Mouse (Mus musculus): ENCODE data around the gene Abhd16a. TPM values are rescaled to one million over a fixed set of nuclear protein-coding genes. Genes with fewer than 3 reads are reported as not detected.

Gene Abhd16a
- total and polyA plus RNA-seq, 3 experiments, result 28.9 to 80.6 (median 35.6) TPM

DNA sequence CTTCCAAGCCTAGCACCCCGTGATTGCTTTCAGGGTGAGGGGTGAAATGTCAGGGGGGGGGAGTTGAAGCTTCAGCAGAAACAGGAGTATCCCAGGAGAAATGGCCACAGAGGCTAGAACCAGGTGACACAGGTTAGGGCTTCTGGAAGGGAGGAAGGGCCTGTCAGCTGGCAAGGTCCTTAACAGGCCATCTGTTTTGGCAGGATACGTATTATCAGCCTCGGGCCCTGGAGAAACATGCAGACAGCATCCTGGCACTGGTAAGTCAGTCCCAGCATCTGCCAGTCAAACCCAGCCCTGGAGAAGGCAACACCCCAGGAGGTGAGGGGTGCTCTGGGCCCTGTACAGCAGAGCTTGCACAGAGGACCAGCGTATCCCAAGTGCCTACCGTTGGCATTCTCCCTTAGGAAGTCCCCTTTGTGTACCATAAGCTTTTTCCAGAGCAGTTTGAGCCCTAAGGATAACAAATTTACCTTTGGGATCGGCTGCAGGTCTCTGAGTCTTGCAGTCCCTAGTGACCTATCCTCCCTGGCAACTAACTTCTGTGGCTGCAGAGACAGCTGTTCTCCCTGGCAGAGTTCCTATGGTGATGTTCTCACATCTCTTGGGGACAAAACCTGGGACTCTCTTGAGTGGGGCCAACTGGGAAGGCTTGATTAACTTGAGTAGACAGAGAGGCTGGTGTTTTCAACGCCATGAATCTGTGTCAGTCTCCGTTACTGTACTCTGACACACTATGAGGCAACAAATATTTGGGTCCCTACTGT is 1.3 kb downstream of the Abhd16a start:
- ATAC-seq (ENCODE audit: extremely low read depth, insufficient number of reproducible peaks, low FRiP score, poor library complexity, severe bottlenecking) (no peak), DNase-seq (ENCODE audit: low spot score) (no peak)
- Histone ChIP-seq H3K36me3 (replicated peaks) (peaks cover 53% of the 10 kb centered on the region), H3K9me3 (replicated peaks) (no peaks in the 10 kb centered on the region), H3K4me1 (ENCODE audit: insufficient read depth, low read depth, low read length) (peaks cover 61% of the 10 kb centered on the region), H3K4me3 (ENCODE audit: low read depth, low read length) (peak overlapping the region; percentile 81), H3K27me3 (ENCODE audit: insufficient read depth, low read length) (no peaks in the 10 kb centered on the region)
- no peak for TF ChIP-seq POLR2AphosphoS5 (IDR thresholded peaks at IDR 0.05; ENCODE audit: insufficient replicate concordance, low read depth, low read length)
- no peak for TF ChIP-seq GATA1 (IDR thresholded peaks at IDR 0.05; ENCODE audit: borderline replicate concordance, low read length)
- no peak for TF ChIP-seq GATA2 (IDR thresholded peaks at IDR 0.05; ENCODE audit: borderline replicate concordance, low read depth, low read length)
- TF ChIP-seq TAL1 (conservative IDR thresholded peaks at IDR 0.05; ENCODE audit: low read depth, low read length), result no peak
- TF ChIP-seq CTCF (IDR thresholded peaks at IDR 0.05; ENCODE audit: low read depth, low read length), result no peak

DNA sequence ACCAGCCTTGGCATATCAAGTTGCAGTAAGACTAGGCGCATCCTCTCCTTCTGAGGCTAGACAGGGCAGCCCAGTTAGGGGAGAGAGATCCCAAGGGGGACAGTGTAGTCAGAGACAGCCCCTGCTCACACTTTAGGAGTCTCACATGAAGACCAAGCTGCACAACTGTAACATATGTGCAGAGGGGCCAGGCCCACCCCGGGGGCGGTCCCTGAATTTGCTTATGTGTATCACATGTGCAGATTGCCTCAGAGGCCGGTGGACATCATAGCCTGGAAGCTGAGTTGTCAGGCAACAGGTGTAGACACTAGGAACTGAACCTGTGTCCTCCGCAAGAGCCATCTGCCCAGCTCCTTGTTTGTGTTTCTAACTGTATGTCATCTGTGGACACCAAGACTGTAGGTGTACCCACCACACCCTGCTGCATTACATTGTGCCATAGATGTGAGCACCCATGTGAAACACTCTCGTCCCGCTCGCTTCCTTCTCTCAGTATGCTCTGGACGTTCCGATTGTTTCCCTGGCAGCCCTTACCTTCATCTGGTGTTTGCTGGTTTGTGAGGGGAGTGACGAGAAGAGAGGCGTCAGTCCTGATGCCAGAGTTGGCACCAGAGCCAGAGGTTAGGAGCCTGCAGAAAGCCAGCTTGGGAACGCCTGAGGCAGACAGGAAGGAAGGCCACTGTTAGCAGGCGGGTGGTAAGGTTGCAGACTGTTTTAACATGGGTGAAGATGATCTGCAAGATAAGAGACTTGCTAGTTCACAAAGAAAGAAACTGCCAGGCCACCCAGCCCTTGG is 3.5 kb downstream of the Abhd16a start:
- Histone ChIP-seq H3K36me3 (replicated peaks) (peaks cover 75% of the 10 kb centered on the region), H3K9me3 (replicated peaks) (no peaks in the 10 kb centered on the region), H3K4me3 (ENCODE audit: low read depth, low read length) (no peak overlapping the region), H3K4me1 (ENCODE audit: insufficient read depth, low read depth, low read length) (peaks cover 67% of the 10 kb centered on the region), H3K27me3 (ENCODE audit: insufficient read depth, low read length) (no peaks in the 10 kb centered on the region)
- DNase-seq (ENCODE audit: low spot score) (no peak), ATAC-seq (ENCODE audit: extremely low read depth, insufficient number of reproducible peaks, low FRiP score, poor library complexity, severe bottlenecking) (no peak)
- TF ChIP-seq TAL1 (conservative IDR thresholded peaks at IDR 0.05; ENCODE audit: low read depth, low read length) (no peak), POLR2AphosphoS5 (IDR thresholded peaks at IDR 0.05; ENCODE audit: insufficient replicate concordance, low read depth, low read length) (no peak), CTCF (IDR thresholded peaks at IDR 0.05; ENCODE audit: low read depth, low read length) (no peak), GATA2 (IDR thresholded peaks at IDR 0.05; ENCODE audit: borderline replicate concordance, low read depth, low read length) (no peak), GATA1 (IDR thresholded peaks at IDR 0.05; ENCODE audit: borderline replicate concordance, low read length) (no peak)

DNA sequence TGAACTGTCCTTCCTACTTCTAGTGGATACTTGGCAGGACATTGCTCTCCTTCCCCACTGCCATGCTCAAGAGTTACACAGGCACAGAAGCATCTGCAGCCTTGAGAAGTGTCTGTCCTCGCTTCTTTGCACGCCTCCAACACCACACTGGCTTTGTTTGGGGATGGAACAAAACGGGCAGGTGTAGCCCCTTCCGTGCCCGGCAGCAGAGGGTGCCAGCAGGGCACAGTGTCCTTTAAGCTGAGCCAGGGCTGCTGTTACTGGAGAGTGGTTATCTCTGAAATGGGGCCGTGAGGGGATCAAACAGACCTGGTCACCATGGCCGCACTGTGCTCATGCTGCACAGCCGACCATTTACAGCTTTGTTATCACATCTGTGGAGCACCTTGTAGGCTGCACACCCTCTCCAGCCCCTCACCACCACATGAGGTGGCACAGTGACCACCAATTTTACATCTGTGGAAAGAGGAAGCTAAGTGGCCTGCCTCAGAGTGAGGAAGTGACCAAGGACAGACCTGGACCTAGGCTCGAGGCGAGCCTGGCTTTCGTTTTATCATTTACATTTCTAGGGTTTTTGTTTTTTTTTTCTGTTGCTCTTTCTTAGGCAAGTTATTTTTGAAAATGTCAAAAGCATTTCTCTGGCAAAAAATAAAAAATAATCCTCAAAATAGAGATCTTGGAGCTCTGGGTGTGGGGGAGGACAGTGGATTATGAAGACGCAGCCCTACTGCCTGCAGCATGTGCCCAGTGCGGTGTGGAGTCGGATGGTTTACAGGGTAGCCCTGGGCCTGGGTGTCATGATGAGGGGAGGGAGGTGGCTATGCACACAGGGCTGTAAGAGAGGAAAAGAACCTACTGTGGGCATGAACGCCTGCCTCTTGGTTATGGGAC is 5.7 kb downstream of the Abhd16a start:
- Histone ChIP-seq H3K27me3 (ENCODE audit: insufficient read depth, low read length) (no peaks in the 10 kb centered on the region), H3K9me3 (replicated peaks) (no peaks in the 10 kb centered on the region), H3K36me3 (replicated peaks) (peaks cover 96% of the 10 kb centered on the region), H3K4me3 (ENCODE audit: low read depth, low read length) (no peak overlapping the region), H3K4me1 (ENCODE audit: insufficient read depth, low read depth, low read length) (peaks cover 74% of the 10 kb centered on the region)
- DNase-seq (ENCODE audit: low spot score) (no peak), ATAC-seq (ENCODE audit: extremely low read depth, insufficient number of reproducible peaks, low FRiP score, poor library complexity, severe bottlenecking) (no peak)
- TF ChIP-seq GATA2 (IDR thresholded peaks at IDR 0.05; ENCODE audit: borderline replicate concordance, low read depth, low read length) (no peak), POLR2AphosphoS5 (IDR thresholded peaks at IDR 0.05; ENCODE audit: insufficient replicate concordance, low read depth, low read length) (no peak), GATA1 (IDR thresholded peaks at IDR 0.05; ENCODE audit: borderline replicate concordance, low read length) (no peak), TAL1 (conservative IDR thresholded peaks at IDR 0.05; ENCODE audit: low read depth, low read length) (no peak), CTCF (IDR thresholded peaks at IDR 0.05; ENCODE audit: low read depth, low read length) (no peak)

DNA sequence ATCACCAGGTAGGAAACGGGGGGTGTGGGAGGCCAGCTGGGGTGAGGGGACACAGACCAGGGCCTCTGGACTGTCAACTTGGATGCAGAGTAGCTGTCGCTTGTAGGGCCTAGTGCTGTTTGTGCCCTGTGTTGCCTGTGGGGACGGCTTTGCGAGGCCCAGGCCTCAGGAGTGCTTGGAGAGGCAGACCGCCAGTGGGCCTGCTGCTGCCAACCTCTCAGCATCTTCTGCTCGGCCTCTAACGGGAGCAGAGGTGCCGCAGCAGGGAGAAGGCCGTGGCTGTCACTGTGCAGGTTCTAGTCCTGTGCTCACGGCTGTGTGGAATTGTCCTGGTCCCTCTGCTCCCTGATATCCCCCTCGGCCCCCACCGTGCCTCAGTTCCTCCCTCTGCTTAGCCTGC is 7.5 kb downstream of the Abhd16a start:
- H3K4me3 ChIP-seq (ENCODE audit: low read depth, low read length), result no peak overlapping the region
- ATAC-seq (ENCODE audit: extremely low read depth, insufficient number of reproducible peaks, low FRiP score, poor library complexity, severe bottlenecking) (no peak), DNase-seq (ENCODE audit: low spot score) (no peak)
- peaks cover 76% of the 10 kb centered on the region for H3K4me1 ChIP-seq (ENCODE audit: insufficient read depth, low read depth, low read length)
- peaks cover 100% of the 10 kb centered on the region for H3K36me3 ChIP-seq (replicated peaks)
- no peaks in the 10 kb centered on the region for H3K27me3 ChIP-seq (ENCODE audit: insufficient read depth, low read length)
- no peaks in the 10 kb centered on the region for H3K9me3 ChIP-seq (replicated peaks)
- no peak for TF ChIP-seq POLR2AphosphoS5 (IDR thresholded peaks at IDR 0.05; ENCODE audit: insufficient replicate concordance, low read depth, low read length)
- no peak for TF ChIP-seq TAL1 (conservative IDR thresholded peaks at IDR 0.05; ENCODE audit: low read depth, low read length)
- TF ChIP-seq GATA1 (IDR thresholded peaks at IDR 0.05; ENCODE audit: borderline replicate concordance, low read length), result no peak
- no peak for TF ChIP-seq CTCF (IDR thresholded peaks at IDR 0.05; ENCODE audit: low read depth, low read length)
- TF ChIP-seq GATA2 (IDR thresholded peaks at IDR 0.05; ENCODE audit: borderline replicate concordance, low read depth, low read length), result no peak

DNA sequence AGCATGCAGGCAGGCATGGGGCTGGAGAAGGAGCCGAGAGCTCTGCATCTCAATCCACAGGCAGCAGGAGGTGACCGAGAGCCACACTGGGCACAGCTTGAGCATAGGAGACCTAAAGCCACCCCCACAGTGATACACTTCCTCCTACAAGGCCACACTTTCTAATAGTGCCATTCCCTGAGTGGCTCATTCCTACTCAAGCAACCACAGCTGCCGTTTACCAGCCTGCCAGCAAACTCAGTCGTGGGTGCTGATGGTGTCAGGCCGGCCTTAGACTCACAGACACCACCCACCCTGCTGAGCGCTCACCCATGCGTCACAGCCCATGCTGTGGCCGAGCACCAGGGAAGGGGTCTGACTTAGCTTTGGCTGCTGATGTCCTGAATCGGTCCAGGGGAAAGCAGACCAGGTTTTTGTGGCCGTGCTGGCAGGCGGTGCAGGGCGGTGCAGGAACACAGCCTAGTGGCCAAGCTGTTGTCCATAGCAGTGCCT is 8.1 kb downstream of the Abhd16a start:
- DNase-seq (ENCODE audit: low spot score) (no peak), ATAC-seq (ENCODE audit: extremely low read depth, insufficient number of reproducible peaks, low FRiP score, poor library complexity, severe bottlenecking) (no peak)
- H3K27me3 ChIP-seq (ENCODE audit: insufficient read depth, low read length), result no peaks in the 10 kb centered on the region
- H3K9me3 ChIP-seq (replicated peaks), result no peaks in the 10 kb centered on the region
- TF ChIP-seq GATA1 (IDR thresholded peaks at IDR 0.05; ENCODE audit: borderline replicate concordance, low read length), result no peak
- TF ChIP-seq POLR2AphosphoS5 (IDR thresholded peaks at IDR 0.05; ENCODE audit: insufficient replicate concordance, low read depth, low read length), result no peak
- no peak for TF ChIP-seq TAL1 (conservative IDR thresholded peaks at IDR 0.05; ENCODE audit: low read depth, low read length)
- TF ChIP-seq GATA2 (IDR thresholded peaks at IDR 0.05; ENCODE audit: borderline replicate concordance, low read depth, low read length), result no peak
- TF ChIP-seq CTCF (IDR thresholded peaks at IDR 0.05; ENCODE audit: low read depth, low read length), result no peak
- peaks cover 76% of the 10 kb centered on the region for H3K4me1 ChIP-seq (ENCODE audit: insufficient read depth, low read depth, low read length)
- peaks cover 100% of the 10 kb centered on the region for H3K36me3 ChIP-seq (replicated peaks)
- no peak overlapping the region for H3K4me3 ChIP-seq (ENCODE audit: low read depth, low read length)

Measured in G1E (cell line).